Mouse (Mus musculus) natural killer cell, adult 2 months (primary cell): Measurements from ENCODE around the gene Poll.
A peak's percentile ranks its signal among the peaks of the same experiment; 100 is the strongest.

ENCODE experiments used
- DNase-seq, 2 experiments: peaks; one replicate each; pipeline ENCODE4 v3.0.0; 2022; ENCODE audit warnings: low spot score in 2 of 2

Poll gene

GRCm38 (mm10) chr19:45535929-45536328 is 24.4 kb downstream of the Poll start:
- DNase-seq, result no peak

DNA sequence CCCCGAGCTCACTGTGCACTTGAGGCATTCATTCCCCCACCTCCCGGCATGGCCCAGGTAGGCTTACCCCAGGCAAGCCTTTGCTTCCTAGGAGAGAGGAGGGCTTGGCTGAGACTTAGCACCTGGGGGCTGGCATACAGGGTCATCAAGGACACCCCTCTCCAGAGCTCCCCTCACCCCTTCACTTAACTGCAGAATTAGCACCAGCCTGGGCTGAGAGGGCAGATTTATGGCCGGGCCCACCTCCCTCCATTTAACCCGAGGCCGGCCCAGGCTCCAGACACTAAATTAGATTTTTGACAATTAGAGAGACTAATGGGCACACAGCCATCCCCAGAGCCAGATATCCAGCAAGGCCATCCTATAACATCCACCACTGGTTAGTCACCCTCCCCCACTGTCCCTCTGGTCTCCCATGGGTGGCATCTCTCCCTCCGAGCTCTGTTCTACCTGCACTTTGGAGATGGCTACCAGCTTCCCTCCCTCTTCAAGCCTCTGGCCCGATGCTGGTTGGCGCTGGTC is 25.1 kb downstream of the Poll start:
- no peak for DNase-seq

DNA sequence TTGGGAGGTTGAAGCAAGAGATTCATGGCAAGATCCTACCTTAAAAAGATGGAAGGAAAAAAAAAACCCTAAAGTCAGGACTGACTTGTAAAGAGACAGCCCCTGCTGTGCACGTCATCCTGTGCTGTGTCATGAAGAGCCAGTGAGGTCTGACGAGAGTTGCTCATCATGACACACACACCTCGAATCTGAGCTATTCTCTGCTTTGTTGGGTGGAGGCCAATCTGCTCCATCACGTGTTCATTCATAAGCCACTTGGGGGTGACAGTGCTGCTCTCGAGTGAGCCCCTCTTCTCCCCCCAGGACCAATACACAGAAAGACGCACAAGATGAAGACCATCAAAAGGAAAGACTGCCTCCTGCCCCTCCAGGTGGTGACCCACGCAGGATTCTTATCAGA is 26.7 kb downstream of the Poll start:
- DNase-seq, result no peak

- DNase-seq, result no peak
Measured at GRCm38 (mm10) chr19:45531554-45531953, 28.8 kb downstream of the Poll start.

- DNase-seq, result no peak
Measured at GRCm38 (mm10) chr19:45530200-45530995, 29.9 kb downstream of the Poll start.

- DNase-seq, result no peak
Measured at GRCm38 (mm10) chr19:45529294-45529693, 31.0 kb downstream of the Poll start.

- peak; percentile 30 to 43 for DNase-seq
Measured at GRCm38 (mm10) chr19:45527931-45528534, 32.3 kb downstream of the Poll start.

GRCm38 (mm10) chr19:45527382-45527781 is 32.9 kb downstream of the Poll start:
- DNase-seq, result no peak

DNA sequence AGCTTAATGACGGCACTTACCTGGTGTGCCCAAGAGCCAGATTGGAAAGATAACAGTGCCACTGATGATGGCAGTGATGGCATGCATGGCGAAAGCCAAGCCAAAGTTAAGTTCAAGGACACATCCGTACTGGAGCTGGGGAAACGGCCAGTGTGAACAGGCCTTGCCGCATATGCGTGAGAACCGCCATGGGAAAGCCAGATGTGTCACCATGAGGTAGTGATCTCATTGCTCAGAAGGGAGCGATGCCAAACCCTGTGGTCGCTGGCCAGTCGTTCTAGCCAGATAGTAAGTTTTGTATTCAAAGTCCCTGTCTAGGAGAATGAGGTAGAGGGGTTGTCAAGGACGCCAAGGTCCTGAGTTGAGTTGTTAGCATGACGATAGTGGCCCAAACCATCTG is 44.1 kb downstream of the Poll start:
- DNase-seq, result no peak

- no peak for DNase-seq
Measured at GRCm38 (mm10) chr19:45515341-45515740, 45.0 kb downstream of the Poll start.

GRCm38 (mm10) chr19:45511406-45511805 is 48.9 kb downstream of the Poll start:
- no peak for DNase-seq

DNA sequence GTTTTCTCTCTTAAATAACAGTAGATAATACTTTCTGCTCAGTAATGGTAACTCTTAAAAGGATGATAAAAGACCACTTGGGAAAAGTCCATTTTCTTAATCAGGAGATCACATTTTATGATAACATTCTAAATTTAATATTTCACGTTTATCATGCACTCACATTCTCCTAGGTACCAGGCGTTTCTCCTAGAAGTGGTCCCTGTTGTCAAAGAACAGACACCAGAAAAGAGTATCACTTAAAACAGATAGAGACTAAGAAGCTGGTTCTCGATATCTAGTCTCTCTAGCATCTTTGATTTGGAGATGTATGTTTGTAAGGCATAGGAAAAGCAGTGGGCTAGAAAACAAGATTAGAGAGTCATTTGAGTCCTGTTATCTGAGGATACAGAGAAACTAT is 49.7 kb downstream of the Poll start:
- no peak for DNase-seq

- no peak for DNase-seq
Measured at GRCm38 (mm10) chr19:45507531-45507930, 52.8 kb downstream of the Poll start.

DNA sequence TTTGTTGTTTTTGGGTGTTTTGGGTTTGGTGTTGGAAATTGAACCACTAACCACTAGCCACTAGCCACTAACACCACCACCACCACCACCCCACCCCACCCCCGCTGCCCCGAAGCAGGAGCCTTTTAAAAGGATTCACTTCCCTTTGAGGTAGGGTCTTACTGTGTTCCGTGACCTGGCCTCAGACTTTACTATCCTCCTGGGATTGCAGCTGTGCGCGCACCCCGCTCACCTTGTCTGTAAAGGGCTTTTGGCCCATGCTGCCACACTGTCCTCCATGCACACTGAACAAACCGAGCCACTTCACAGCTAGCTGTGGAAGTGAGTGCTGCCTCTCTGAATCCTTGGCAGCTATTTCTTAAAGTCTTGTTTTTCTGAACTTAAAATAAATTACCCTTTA is 54.9 kb downstream of the Poll start:
- DNase-seq, result no peak
